Mouse (Mus musculus) kidney, adult 2 months (tissue): ENCODE data around the gene Znrd1as. TPM values are rescaled to one million over a fixed set of nuclear protein-coding genes. Genes with fewer than 3 reads are reported as not detected.

ENCODE experiments used
- DNase-seq: peaks from one replicate; pipeline ENCODE4 v3.0.0; 2021
- H3K27ac ChIP-seq: fragments of 200-500 bp; 2 replicates; pipeline ENCODE4 v1.5.1; 2012; ENCODE audit warnings: low read depth, low read length, control low read depth, inconsistent platforms; ENCODE audit not compliant: insufficient read depth
- H3K27me3 ChIP-seq: fragments of 200-500 bp; replicated peaks from 2 replicates; pipeline ENCODE4 v1.6.1; 2012; ENCODE audit warnings: mild to moderate bottlenecking, moderate library complexity, low read length, inconsistent platforms; ENCODE audit not compliant: control insufficient read depth, insufficient read depth
- H3K36me3 ChIP-seq: fragments of 200-500 bp; 2 replicates; pipeline ENCODE4 v1.6.1; 2012; ENCODE audit warnings: mild to moderate bottlenecking, moderate library complexity, low read length, inconsistent platforms; ENCODE audit not compliant: control insufficient read depth, insufficient read depth
- H3K4me1 ChIP-seq: fragments of 200-500 bp; 2 replicates; pipeline ENCODE4 v1.6.1; 2011; ENCODE audit warnings: low read length; ENCODE audit not compliant: control insufficient read depth, insufficient read depth
- H3K4me3 ChIP-seq: fragments of 200-500 bp; 2 replicates; pipeline ENCODE4 v1.5.1; 2011; ENCODE audit warnings: mild to moderate bottlenecking, low read depth, low read length, control low read depth; ENCODE audit not compliant: insufficient read depth
- CTCF ChIP-seq: fragments of 200-500 bp; conservative IDR thresholded peaks from 2 replicates; pipeline ENCODE4 v1.5.1; 2011; ENCODE audit warnings: low read depth, mild to moderate bottlenecking, control low read depth, low read length, moderate library complexity, mixed read lengths; ENCODE audit not compliant: insufficient read depth, insufficient read length
- POLR2A ChIP-seq: fragments of 200-500 bp; IDR thresholded peaks from one replicate; pipeline ENCODE4 v1.6.1; 2011; ENCODE audit warnings: low read depth, low read length, control low read depth
- WGBS: fragments of 180-500 bp; shearing (Covaris S2); methylation state at CpG from one replicate; pipeline ENCODE4 v1.1.7; 2018; 5-methylcytosine and 5-hydroxymethylcytosine counted together
- polyA plus RNA-seq: library from polyadenylated mRNA; depleted of rRNA; stranded (reverse); fragments of >200 nt; gene quantifications from 2 replicates; pipeline ENCODE4 v1.2.3, GENCODE M21; 2012

The Znrd1as gene
- polyA plus RNA-seq, 1 experiment, result 4.2 TPM

GRCm38 (mm10) chr17:36942391-36942790 lies 16.0 kb upstream of the Znrd1as start:
- H3K27ac ChIP-seq, result no peak overlapping the region
- peak overlapping the region; percentile 27 for H3K4me3 ChIP-seq
- TF ChIP-seq CTCF, result no peak
- TF ChIP-seq POLR2A, result no peak
- WGBS, result 26% methylated on average over 10 of the region's 10 CpGs
- peak; percentile 51 for DNase-seq
- no peaks in the 10 kb centered on the region for H3K36me3 ChIP-seq
- H3K27me3 ChIP-seq, result no peaks in the 10 kb centered on the region
- H3K4me1 ChIP-seq, result peaks cover 8% of the 10 kb centered on the region

- Histone ChIP-seq H3K4me1 (peaks cover 8% of the 10 kb centered on the region), H3K36me3 (no peaks in the 10 kb centered on the region), H3K4me3 (peak within 1 kb of the TSS; percentile 27), H3K27me3 (no peaks in the 10 kb centered on the region), H3K27ac (no peak within 1 kb of the TSS)
- WGBS, result 4% methylated on average over 59 of the region's 59 CpGs
- TF ChIP-seq CTCF (no peak), POLR2A (no peak)
- no peak for DNase-seq
Measured at GRCm38 (mm10) chr17:36942791-36943471, 15.5 kb upstream of the Znrd1as start, which contains the start of gene Rnf39. Gene Rnf39, plus strand, starts transcription at chr17:36942918.

- H3K4me1 ChIP-seq, result peaks cover 8% of the 10 kb centered on the region
- no peak for TF ChIP-seq CTCF
- TF ChIP-seq POLR2A, result no peak
- no peak overlapping the region for H3K27ac ChIP-seq
- DNase-seq, result no peak
- no peaks in the 10 kb centered on the region for H3K27me3 ChIP-seq
- no peak overlapping the region for H3K4me3 ChIP-seq
- 20% methylated on average over 5 of the region's 5 CpGs for WGBS
- no peaks in the 10 kb centered on the region for H3K36me3 ChIP-seq
Measured at GRCm38 (mm10) chr17:36943691-36944090, 14.7 kb upstream of the Znrd1as start.

GRCm38 (mm10) chr17:36944121-36944775 lies 14.1 kb upstream of the Znrd1as start:
- WGBS, result 44% methylated on average over 9 of the region's 9 CpGs
- peaks cover 8% of the 10 kb centered on the region for H3K4me1 ChIP-seq
- no peak overlapping the region for H3K27ac ChIP-seq
- TF ChIP-seq POLR2A (no peak), CTCF (peak; percentile 14; the same call in 1 of the 2 replicates)
- H3K27me3 ChIP-seq, result no peaks in the 10 kb centered on the region
- no peak overlapping the region for H3K4me3 ChIP-seq
- H3K36me3 ChIP-seq, result no peaks in the 10 kb centered on the region
- no peak for DNase-seq

- TF ChIP-seq CTCF, result no peak
- peak; percentile 13 for TF ChIP-seq POLR2A
- no peaks in the 10 kb centered on the region for H3K27me3 ChIP-seq
- H3K27ac ChIP-seq, result peak overlapping the region; percentile 25
- DNase-seq, result peak; percentile 58
- H3K36me3 ChIP-seq, result no peaks in the 10 kb centered on the region
- peaks cover 10% of the 10 kb centered on the region for H3K4me1 ChIP-seq
- 1% methylated on average over 62 of the region's 62 CpGs for WGBS
- H3K4me3 ChIP-seq, result peak overlapping the region; percentile 50
Measured at GRCm38 (mm10) chr17:36947051-36947819, 11.2 kb upstream of the Znrd1as start.

GRCm38 (mm10) chr17:36948286-36948685 lies 10.1 kb upstream of the Znrd1as start:
- whole genome bisulfite sequencing, result 86% methylated on average over 1 of the region's 1 CpGs
- no peak for DNase-seq
- TF ChIP-seq CTCF, result no peak
- no peak for TF ChIP-seq POLR2A
- H3K4me3 ChIP-seq, result no peak overlapping the region
- H3K4me1 ChIP-seq, result peaks cover 6% of the 10 kb centered on the region; the same call in 1 of the 2 replicates
- no peak overlapping the region for H3K27ac ChIP-seq
- H3K36me3 ChIP-seq, result no peaks in the 10 kb centered on the region
- no peaks in the 10 kb centered on the region for H3K27me3 ChIP-seq
